Mouse (Mus musculus) liver (tissue): ENCODE data around the gene Dhfr.
"Not testable (repeated sequence)": the region's sequence is repeated elsewhere in the genome, so short reads cannot be mapped to it uniquely, and the experiment has no call there.

ENCODE experiments used
- DNase-seq: peaks from one replicate; pipeline ENCODE4 v3.0.0-alpha.2; 2020; ENCODE audit warnings: mixed read lengths

The Dhfr gene

GRCm38 (mm10) chr13:92354456-92355271, at the start of gene Dhfr, which contains the start of gene Msh3:
Dhfr (plus strand) TSS chr13:92354726.
Msh3 (minus strand) TSS chr13:92355003.
- peak; percentile 100 for DNase-seq

DNA sequence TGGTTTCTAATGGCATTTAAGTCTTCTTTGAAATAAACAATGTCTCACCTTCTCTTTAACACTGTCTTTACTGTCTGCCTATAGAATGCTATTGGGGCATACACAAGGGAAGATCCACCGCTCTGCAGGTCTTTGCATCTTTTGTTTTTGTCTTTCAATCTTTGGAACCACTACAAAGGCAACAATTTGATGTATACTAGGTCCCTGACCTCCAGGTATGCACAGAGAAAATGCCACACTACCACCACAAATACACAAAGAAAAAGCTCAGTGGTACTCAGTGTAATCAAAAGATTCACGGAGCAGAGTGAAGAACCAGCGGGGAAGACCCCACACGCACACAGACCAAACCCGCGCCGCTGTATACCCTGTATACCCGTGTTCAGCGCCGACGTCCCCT, 48.8 kb upstream of the Dhfr start, which contains the start of gene Gm20379:
Gm20379 (plus strand) TSS at position 301 of the 400 bp plus-strand sequence.
- DNase-seq: no peak

- no peak for DNase-seq
Observed at GRCm38 (mm10) chr13:92314613-92315012, 39.9 kb upstream of the Dhfr start.

DNA sequence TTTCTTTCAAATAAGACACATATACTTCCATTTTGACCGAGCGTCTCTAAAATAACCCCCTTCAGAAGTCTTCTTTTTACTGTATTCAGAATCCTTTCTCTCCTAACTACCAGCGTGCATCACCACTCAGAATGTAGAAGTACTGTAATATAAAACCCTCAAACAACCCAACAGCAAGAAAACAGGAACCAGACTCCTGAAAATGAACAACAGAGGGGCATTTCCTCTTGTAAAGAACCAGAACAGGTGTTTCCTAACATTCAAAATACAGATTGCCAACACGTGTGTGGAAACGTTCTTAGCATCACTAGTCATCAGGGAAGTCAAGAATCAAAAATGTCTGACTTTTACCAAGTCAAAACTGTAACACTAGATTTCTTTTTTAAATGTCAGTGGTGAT, 33.8 kb upstream of the Dhfr start:
- no peak for DNase-seq

GRCm38 (mm10) chr13:92326030-92326429, 28.5 kb upstream of the Dhfr start:
- no peak for DNase-seq

DNA sequence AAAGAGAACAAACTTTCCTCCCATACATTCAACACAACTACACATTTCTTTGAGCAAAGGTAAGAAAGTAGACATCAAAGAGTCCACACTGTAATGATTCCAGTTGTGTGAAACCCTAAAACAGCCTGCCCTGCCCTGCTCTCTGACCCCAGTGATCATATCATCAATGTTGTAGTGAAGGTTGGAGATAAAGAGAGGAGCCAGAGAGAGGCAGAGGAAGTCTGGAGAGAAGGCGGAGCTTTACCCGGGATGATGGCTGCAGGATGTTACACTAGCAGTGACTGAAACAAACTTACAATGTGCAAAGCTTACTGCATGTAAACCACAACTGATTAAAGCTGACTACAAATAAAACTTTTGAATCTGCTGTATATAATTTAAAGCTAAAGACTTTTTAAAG, 26.5 kb upstream of the Dhfr start:
- no peak for DNase-seq

DNA sequence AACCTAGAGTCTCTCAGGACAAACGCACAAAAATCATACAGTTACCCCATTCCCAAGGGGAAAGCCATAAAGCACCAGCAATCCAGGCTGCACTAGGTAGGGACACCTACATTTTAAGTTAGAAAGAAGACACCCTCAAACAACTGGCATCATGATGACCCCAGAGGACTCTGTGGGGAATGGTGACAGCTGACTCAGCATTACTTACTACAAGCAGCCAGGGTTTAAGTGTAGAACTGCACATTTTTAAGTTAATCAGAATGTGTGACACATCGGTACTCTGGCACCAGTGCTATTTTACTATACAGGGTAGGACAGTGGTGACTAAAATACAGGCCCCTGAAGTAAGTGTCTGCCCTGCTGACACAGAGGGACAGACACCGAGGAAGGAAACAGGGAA, 23.9 kb upstream of the Dhfr start:
- no peak for DNase-seq

DNA sequence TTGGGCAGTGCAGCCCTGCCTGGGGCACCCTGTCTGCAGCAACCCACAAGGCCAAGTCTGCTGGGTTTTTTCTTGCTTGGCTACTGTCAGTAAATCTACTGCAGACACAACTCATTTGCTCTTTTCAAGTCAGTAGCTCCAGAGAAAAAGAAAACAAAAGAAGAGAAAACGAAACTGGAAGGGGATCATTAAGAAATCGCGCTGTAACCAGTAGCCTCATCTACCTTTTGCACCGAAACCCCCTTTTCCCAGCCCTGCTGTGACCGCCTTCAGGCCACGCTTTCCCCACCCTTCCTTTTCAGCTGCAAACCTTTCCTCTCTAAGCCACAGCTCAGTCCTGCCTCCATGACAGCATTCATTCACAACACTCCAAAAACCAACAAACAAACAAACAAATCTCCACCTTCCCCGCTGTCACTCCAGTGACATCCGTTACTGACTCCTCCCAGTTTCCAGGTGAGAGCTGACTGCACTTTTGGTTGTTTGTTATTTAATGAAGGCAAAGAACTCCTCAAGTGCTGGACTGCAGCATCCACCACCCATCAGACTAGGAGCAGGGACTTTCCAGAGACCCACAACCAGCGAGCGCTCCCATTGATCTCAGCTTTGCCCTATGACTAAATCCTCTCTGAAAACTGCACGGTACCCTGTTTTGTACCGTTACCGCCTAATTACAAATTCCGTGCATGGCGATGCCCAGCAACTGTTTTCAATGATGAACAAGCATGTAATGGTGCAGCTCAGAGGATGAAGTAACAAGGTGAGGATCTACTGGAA, 22.2 kb upstream of the Dhfr start:
- no peak for DNase-seq

GRCm38 (mm10) chr13:92336857-92337256, 17.7 kb upstream of the Dhfr start:
- no peak for DNase-seq

GRCm38 (mm10) chr13:92337773-92338462, 16.6 kb upstream of the Dhfr start:
- no peak for DNase-seq

- no peak for DNase-seq
Observed at GRCm38 (mm10) chr13:92339787-92340186, 14.7 kb upstream of the Dhfr start.

- no peak for DNase-seq
Observed at GRCm38 (mm10) chr13:92344033-92344432, 10.5 kb upstream of the Dhfr start.

DNA sequence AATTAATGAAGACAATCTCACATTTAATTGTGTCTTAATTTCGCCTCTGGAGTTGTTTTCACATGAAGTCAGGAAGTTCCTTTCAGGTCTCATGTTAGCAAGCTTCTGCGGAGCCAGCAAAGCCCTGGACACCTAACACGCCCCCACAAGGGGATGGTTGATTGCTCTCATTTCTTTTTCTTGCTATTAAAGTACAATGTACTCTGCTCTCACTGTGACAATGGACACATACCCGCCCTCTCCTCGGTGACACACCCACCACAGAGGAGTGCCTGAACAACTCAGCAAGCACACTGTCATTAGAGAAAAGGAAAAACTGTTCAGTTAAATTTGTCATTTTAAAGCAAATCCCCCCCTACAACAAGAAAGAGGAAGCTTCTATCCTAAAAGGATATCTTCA, 8.2 kb upstream of the Dhfr start:
- no peak for DNase-seq

- DNase-seq: no peak
Observed at GRCm38 (mm10) chr13:92351100-92351499, 3.4 kb upstream of the Dhfr start.

DNA sequence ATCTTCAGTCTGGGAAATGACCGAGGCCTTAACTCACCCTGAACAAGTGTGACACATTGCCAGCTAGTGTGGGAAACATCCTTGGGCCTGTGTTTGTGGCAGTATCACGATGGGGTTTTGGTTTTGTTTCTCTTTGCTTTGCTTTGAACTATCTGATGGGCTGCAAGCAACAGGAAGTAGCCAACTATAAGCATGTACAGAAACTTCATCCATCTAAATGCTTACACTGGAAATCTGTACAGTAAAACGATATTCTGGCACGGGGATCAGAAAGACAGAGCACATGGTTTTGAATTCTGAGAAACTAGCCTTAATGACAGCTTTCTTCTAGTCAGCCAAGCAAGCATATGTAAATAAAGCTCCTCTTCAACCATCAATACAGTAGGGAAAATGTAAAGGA, 570 bp upstream of the Dhfr start:
- DNase-seq: no peak

GRCm38 (mm10) chr13:92355272-92355643, 732 bp downstream of the Dhfr start:
- DNase-seq: no peak

- DNase-seq: no peak
Observed at GRCm38 (mm10) chr13:92356376-92356775, 1.9 kb downstream of the Dhfr start.

DNA sequence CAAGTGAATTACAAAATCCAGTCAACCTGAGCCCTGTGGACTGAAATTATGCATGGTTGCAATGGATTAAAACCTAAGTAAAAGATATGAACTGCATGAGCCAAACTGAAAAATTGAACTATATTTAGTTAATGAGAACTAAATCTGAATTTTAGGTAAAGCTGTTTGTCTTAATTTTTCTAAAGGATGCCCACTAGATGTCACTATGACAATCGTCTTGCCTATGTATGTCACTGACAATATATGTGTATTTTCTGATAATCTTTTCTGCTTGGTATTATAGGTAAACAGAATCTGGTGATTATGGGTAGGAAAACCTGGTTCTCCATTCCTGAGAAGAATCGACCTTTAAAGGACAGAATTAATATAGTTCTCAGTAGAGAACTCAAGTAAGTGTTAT, 3.1 kb downstream of the Dhfr start:
- DNase-seq: no peak

GRCm38 (mm10) chr13:92361609-92362008, 7.1 kb downstream of the Dhfr start:
- DNase-seq: no peak

DNA sequence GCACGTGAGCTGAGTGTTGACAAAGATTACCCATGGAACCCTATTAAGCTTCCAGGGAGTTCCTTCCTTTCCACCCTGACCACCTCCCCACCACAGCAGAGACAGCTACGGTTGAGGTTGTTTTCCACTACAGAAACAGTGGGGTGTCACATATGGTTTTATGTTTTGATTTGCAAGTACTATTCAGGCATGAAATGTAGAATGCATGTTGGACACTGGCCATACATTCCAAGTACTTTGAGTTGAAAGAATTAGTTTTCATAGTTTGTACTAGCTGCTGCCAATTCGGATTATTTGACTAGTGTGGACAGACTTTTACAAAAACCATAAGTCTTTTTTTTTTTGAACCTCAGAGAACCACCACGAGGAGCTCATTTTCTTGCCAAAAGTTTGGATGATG, 10.8 kb downstream of the Dhfr start:
- DNase-seq: no peak

DNA sequence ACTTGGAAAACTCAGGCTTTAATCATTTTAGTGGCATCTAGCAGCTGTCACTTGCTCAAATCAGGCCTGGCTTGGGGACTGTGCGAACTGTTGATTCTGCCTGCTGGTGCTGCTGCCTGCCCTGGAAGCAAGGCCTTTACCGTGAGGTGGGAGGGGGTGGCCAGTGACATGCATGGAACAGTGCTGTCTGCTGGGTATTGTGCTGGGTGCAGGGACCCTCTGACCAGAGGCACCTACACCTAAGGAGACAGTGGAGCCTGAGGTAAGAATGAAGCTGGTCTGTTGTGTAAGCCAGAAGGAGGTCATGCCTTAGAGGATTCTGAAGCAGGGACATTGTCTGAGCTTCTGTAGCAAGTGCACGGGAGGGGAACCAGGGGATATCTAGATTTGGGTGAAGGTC, 16.3 kb downstream of the Dhfr start:
- no peak for DNase-seq

DNA sequence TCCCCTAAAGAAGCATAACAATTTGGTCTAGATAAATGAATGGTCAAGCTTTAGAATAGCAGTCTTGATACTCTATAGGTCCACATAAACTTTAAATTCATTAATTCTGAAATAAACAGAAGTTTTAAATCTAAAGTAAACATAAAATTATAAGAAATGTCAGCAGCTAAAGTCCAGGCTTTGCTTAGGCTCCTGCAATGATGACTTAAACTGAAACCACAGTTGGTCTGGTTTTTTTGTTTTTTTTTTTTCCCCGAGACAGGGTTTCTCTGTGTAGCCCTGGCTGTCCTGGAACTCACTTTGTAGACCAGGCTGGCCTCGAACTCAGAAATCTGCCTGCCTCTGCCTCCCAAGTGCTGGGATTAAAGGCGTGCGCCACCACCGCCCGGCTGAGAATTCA, 16.9 kb downstream of the Dhfr start:
- not testable (repeated sequence) for DNase-seq

GRCm38 (mm10) chr13:92387367-92387766, 32.8 kb downstream of the Dhfr start:
- no peak for DNase-seq
